ENCODE assay signal across 8 mouse cellular contexts in genomic region chr4:116821694-116822016, GRCm38 (mm10). TPM values are rescaled to one million over a fixed set of nuclear protein-coding genes. Genes with fewer than 3 reads are reported as not detected.
DNase-seq lines count a peak whose midpoint lies in the region; ATAC-seq and TF ChIP-seq lines count a peak whose summit lies in the region.

Hpdl (minus strand) TSS chr4:116821707.

- 11% methylated on average over 9 of the region's 9 CpGs for WGBS in liver, adult 2 months
- 13% methylated on average over 9 of the region's 9 CpGs for WGBS in embryonic facial prominence, embryonic 11.5 days

- H3K79me2 ChIP-seq in liver, adult 2 months (ENCODE audit: control insufficient read depth, insufficient read depth, low read length) = no peaks in the 10 kb centered on the region
- no peaks in the 10 kb centered on the region for H3K79me2 ChIP-seq in myocyte (ENCODE audit: control insufficient read depth, insufficient read depth)

- H3K27me3 ChIP-seq in liver, adult 2 months (ENCODE audit: control insufficient read depth, insufficient read depth, low read length) = no peaks in the 10 kb centered on the region
- H3K27me3 ChIP-seq in embryonic facial prominence, embryonic 11.5 days (ENCODE audit: control insufficient read depth, insufficient read depth, low read length) = no peaks in the 10 kb centered on the region; the same call in 1 of the 2 replicates
- H3K27me3 ChIP-seq in myocyte (ENCODE audit: control insufficient read depth, insufficient read depth, insufficient read length) = no peaks in the 10 kb centered on the region

- no peak within 1 kb of the TSS for H3ac ChIP-seq in myocyte (ENCODE audit: control insufficient read depth, insufficient read length)

- H3K4me3 ChIP-seq in liver, adult 2 months (ENCODE audit: insufficient read depth, low read depth, low read length) = peak within 1 kb of the TSS; percentile 54
- peak within 1 kb of the TSS; percentile 48 for H3K4me3 ChIP-seq in embryonic facial prominence, embryonic 11.5 days (ENCODE audit: low read depth, low read length)
- H3K4me3 ChIP-seq in myocyte = peak within 1 kb of the TSS; percentile 28

- peak within 1 kb of the TSS; percentile 63 for H3K9ac ChIP-seq in liver, adult 2 months (ENCODE audit: low read depth, low read length)
- peak within 1 kb of the TSS; percentile 56 for H3K9ac ChIP-seq in embryonic facial prominence, embryonic 11.5 days (replicated peaks; ENCODE audit: low read length)

- no peak for DNase-seq in liver, adult 2 months (ENCODE audit: extremely low read depth, low read depth, low spot score)
- DNase-seq in liver = no peak
- DNase-seq in embryonic facial prominence, embryonic 11.5 days (ENCODE audit: low spot score) = no peak
- no peak for DNase-seq in left cerebral cortex, postnatal 36 days (ENCODE audit: low spot score in 2 of 2)
- DNase-seq in layer of hippocampus, adult 8-10 months (ENCODE audit: low spot score in 2 of 2) = no peak
- no peak for DNase-seq in left cerebral cortex, postnatal 25 days (ENCODE audit: low spot score in 2 of 2)

- H3K4me1 ChIP-seq in liver, adult 2 months (ENCODE audit: control insufficient read depth, insufficient read depth, low read length) = peaks cover 7% of the 10 kb centered on the region
- H3K4me1 ChIP-seq in embryonic facial prominence, embryonic 11.5 days (ENCODE audit: control insufficient read depth, insufficient read depth, low read length) = peaks cover 4% of the 10 kb centered on the region

- no peak; the same call in 1 of the 2 replicates for ATAC-seq in embryonic facial prominence, embryonic 11.5 days (replicated peaks; ENCODE audit: insufficient number of reproducible peaks, low FRiP score, low TSS enrichment, low read depth)
- ATAC-seq in inflammation-experienced regulatory T-cells, adult 6 months = peak; percentile 26

- H3K9me3 ChIP-seq in embryonic facial prominence, embryonic 11.5 days (replicated peaks; ENCODE audit: control insufficient read depth, low read length) = no peaks in the 10 kb centered on the region

- intact Hi-C loops in left cerebral cortex, postnatal 36 days (cut with DNase I) = loop anchor here (10.0 kb wide), 1 partner anchor 303 kb away; the partner anchor contains the start of genes Btbd19 and Tctex1d4
- intact Hi-C loops in left cerebral cortex, postnatal 25 days (cut with DNase I) = loop anchor here (10.0 kb wide), 1 partner anchor 323 kb away; no protein-coding TSS in a partner anchor

- peak within 1 kb of the TSS; percentile 93 for H3K4me2 ChIP-seq in embryonic facial prominence, embryonic 11.5 days (ENCODE audit: low read depth, low read length)
- peak within 1 kb of the TSS; percentile 99 for H3K4me2 ChIP-seq in myocyte (ENCODE audit: low read depth)

- TF ChIP-seq POLR2A in liver, adult 2 months (IDR thresholded peaks at IDR 0.05; ENCODE audit: extremely low read depth, insufficient read depth, low read length) = no peak
- no peak for TF ChIP-seq POLR2A in myocyte (IDR thresholded peaks at IDR 0.05; ENCODE audit: insufficient read length, low read depth)

- no peak within 1 kb of the TSS for H3K27ac ChIP-seq in liver, adult 2 months (replicated peaks; ENCODE audit: insufficient read depth, low read depth, low read length)
- H3K27ac ChIP-seq in embryonic facial prominence, embryonic 11.5 days (replicated peaks; ENCODE audit: low read depth, low read length) = no peak within 1 kb of the TSS

- TF ChIP-seq CTCF in liver, adult 2 months (IDR thresholded peaks at IDR 0.05; ENCODE audit: low read depth, low read length) = no peak

- no peaks in the 10 kb centered on the region for H3K36me3 ChIP-seq in liver, adult 2 months (ENCODE audit: control insufficient read depth, insufficient read depth, low read length)
- H3K36me3 ChIP-seq in embryonic facial prominence, embryonic 11.5 days (replicated peaks; ENCODE audit: control insufficient read depth, insufficient read depth, low read depth, low read length) = no peaks in the 10 kb centered on the region
- H3K36me3 ChIP-seq in myocyte (ENCODE audit: control insufficient read depth, insufficient read depth) = no peaks in the 10 kb centered on the region

TF ChIP-seq in myocyte, 11 proteins besides CTCF, POLR2A, EP300 and RAD21:
- no peak for TF ChIP-seq POLR2AphosphoS2 (IDR thresholded peaks at IDR 0.05; ENCODE audit: insufficient read length, low read depth)
- no peak for TF ChIP-seq TCF12 (IDR thresholded peaks at IDR 0.05; ENCODE audit: insufficient read depth, poor library complexity, severe bottlenecking)
- no peak for TF ChIP-seq E2F4 (IDR thresholded peaks at IDR 0.05; ENCODE audit: insufficient read depth)
- TF ChIP-seq CEBPB (IDR thresholded peaks at IDR 0.05; ENCODE audit: insufficient read depth, poor library complexity, severe bottlenecking) = no peak
- TF ChIP-seq MAX (IDR thresholded peaks at IDR 0.05; ENCODE audit: low read depth) = no peak
- TF ChIP-seq USF1 (IDR thresholded peaks at IDR 0.05; ENCODE audit: low read depth) = no peak
- TF ChIP-seq SRF (IDR thresholded peaks at IDR 0.05; ENCODE audit: control insufficient read depth, insufficient read length, low read depth) = no peak
- no peak for TF ChIP-seq MYOD1 (IDR thresholded peaks at IDR 0.05; ENCODE audit: control insufficient read depth in 1 of 3, insufficient read length in 2 of 3, low read depth in 2 of 3)

RNA-seq across cellular contexts. Expression of gene Hpdl, which starts in this region (rescaled TPM):
- 0.18 TPM in 1 of 2 replicates, not detected in the other for total RNA-seq in liver, adult 2 months (2014; rRNA removed)
- 0.11 and 0.15 TPM in 2 replicates for polyA plus RNA-seq in liver, adult 2 months (2012; rRNA removed)
- 1.2 and 1.7 TPM in 2 replicates for polyA plus RNA-seq in embryonic facial prominence, embryonic 11.5 days (2014; fragmentation: Nextera tagmentation; extraction: Ambion mirVana)
- polyA plus RNA-seq in inflammation-experienced regulatory T-cells, adult 6 months (2017; shearing (Covaris generic)) = under 1 TPM in 2 of 3 experiments, not detected in 1; 0.32 to 0.74 TPM
- polyA plus RNA-seq in myocyte (2012; fragmentation: generic; extraction: Trizol) = 1.5 TPM
- total RNA-seq in left cerebral cortex, postnatal 36 days (2021) = 1 to 10 TPM in 1 of 2 experiments, under 1 TPM in 1; 0.72 to 1.1 TPM
- 1 to 10 TPM; 3.1 to 5.5 (median 5.2) TPM for total RNA-seq in layer of hippocampus, adult 8-10 months (2022)
- total RNA-seq in left cerebral cortex, postnatal 25 days (2021) = 1 to 10 TPM; 1.2 to 1.4 TPM

Comparison
In these comparisons a context has a peak if more than half of its experiments do, and no peak if none do; other contexts are left out.
1. Peak in ATAC-seq in inflammation-experienced regulatory T-cells, adult 6 months; RNA of the gene not detected or under 1 TPM.